Mouse (Mus musculus) kidney, adult 10 weeks (tissue): ENCODE results near the gene Wsb1. TPM values are rescaled to one million over a fixed set of nuclear protein-coding genes. Genes with fewer than 3 reads are reported as not detected.

Experiments used
- polyA plus RNA-seq: library from polyadenylated mRNA; stranded (reverse); fragments of 350-450 nt; fragmentation: Illumina TruSeq; extraction: RNeasy Lipid Tissue Mini Kit (QIAGEN cat#74804); gene quantifications from one replicate; pipeline ENCODE4 v1.2.3, GENCODE M21; 2014; ENCODE audit warnings: low read depth, low replicate concordance

The Wsb1 gene
- polyA plus RNA-seq: 204 TPM

GRCm38 (mm10) chr11:79254391-79255098 is at the start of gene Wsb1:
TSS of gene Wsb1 (minus strand) at chr11:79254671.

DNA sequence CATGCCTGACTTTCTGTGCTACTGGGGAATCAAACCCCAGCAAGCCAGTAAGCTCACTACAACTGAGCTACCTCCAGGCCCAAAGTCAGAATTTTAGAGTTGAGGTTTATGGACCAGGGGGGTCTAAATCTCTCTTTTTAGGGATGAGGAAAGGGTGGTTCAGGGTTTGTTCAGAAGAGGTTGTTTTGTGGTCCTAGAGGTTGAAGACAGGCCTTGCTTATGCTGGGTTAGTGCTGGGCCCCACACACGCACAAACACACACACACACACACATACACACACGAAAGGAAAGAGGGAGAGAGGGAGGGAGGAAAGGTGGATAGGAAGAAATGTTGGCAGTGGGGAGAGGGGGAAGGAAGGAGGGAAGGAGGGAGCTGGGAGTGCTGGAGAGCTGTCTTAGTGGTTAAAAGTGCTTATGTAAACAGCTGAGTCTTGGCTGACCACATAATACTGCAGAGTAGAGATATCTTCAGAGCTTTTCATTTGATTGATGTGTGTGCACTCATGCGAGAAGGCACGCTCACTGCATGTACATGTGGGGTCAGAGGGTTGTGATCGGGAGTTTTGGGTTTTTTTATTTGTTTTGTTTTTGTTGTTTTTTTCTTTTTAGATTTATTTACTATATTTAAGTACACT is 42.5 kb upstream of the Wsb1 start, which contains the start of gene Gm9964:
Gm9964 (minus strand) TSS at position 51 of the 636 bp plus-strand sequence.

Other genes with a start within 250 kb of the Wsb1 start
- 0.49 TPM for gene Ksr1, start 108.3 kb downstream of the Wsb1 start, polyA plus RNA-seq
- not detected for gene Gm9964, start 42.2 kb upstream of the Wsb1 start, polyA plus RNA-seq
- 25.4 TPM for gene Nf1, start 85.0 kb upstream of the Wsb1 start, polyA plus RNA-seq
- gene Omg, start 249.4 kb upstream of the Wsb1 start, polyA plus RNA-seq: not detected